Mouse (Mus musculus) heart, postnatal 0 days (tissue): Measurements from ENCODE around the gene 4921511M17Rik.
"Not testable (repeated sequence)": the region's sequence is repeated elsewhere in the genome, so short reads cannot be mapped to it uniquely, and the experiment has no call there.

Experiments
- CTCF ChIP-seq: IDR thresholded peaks from 2 replicates; pipeline ENCODE4 v1.5.1; 2016; ENCODE audit warnings: antibody characterized with exemption, control low read depth, low read depth
- EP300 ChIP-seq: IDR thresholded peaks from 2 replicates; pipeline ENCODE4 v1.6.1; 2016; ENCODE audit warnings: antibody characterized with exemption, low read depth

DNA sequence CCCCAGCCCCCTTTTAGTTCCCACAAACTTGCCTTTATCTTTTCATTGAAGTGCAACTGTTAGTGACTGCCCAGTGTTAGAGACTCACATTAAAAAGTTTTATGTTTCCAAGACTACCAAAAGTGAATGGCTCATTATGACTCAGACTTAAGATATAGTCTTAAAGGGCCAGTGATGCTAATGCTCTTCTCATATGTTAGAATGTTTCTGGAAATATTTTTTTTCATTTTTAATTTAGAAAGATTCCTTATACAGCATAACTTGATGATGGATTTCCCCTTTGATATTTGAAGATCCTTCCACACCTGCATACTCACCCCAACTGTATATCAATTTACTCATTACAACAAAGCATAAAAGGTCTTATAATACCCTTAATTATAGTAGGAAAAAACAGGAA is at the start of gene 4921511M17Rik:
- not testable (repeated sequence) for TF ChIP-seq CTCF, EP300
